Mouse (Mus musculus) brain, embryonic 18.5 days (tissue): ENCODE measurements around the gene Card19.

ENCODE experiments used
- DNase-seq: peaks from one replicate; pipeline ENCODE4 v3.0.0-alpha.2; 2012; ENCODE audit warnings: low read depth, low spot score

Gene Card19

GRCm38 (mm10) chr13:49215504-49216219 lies at the start of gene Card19:
Gene Card19, minus strand, starts transcription at chr13:49216037.
- DNase-seq = peak; percentile 59

GRCm38 (mm10) chr13:49260036-49260722 lies 44.3 kb upstream of the Card19 start:
- DNase-seq = no peak

- no peak for DNase-seq
Measured at GRCm38 (mm10) chr13:49257819-49258313, 42.0 kb upstream of the Card19 start.

GRCm38 (mm10) chr13:49252746-49253145 lies 36.9 kb upstream of the Card19 start:
- no peak for DNase-seq

- no peak for DNase-seq
Measured at GRCm38 (mm10) chr13:49252113-49252512, 36.3 kb upstream of the Card19 start.

GRCm38 (mm10) chr13:49250716-49251517 lies 35.1 kb upstream of the Card19 start:
- no peak for DNase-seq

- DNase-seq = no peak
Measured at GRCm38 (mm10) chr13:49249634-49250033, 33.8 kb upstream of the Card19 start.

GRCm38 (mm10) chr13:49248923-49249322 lies 33.1 kb upstream of the Card19 start:
- no peak for DNase-seq

- DNase-seq = no peak
Measured at GRCm38 (mm10) chr13:49248467-49248862, 32.6 kb upstream of the Card19 start, which contains the start of gene Susd3. Gene Susd3, minus strand, starts transcription at chr13:49248706.

- no peak for DNase-seq
Measured at GRCm38 (mm10) chr13:49247740-49248466, 32.1 kb upstream of the Card19 start.

GRCm38 (mm10) chr13:49247232-49247739 lies 31.4 kb upstream of the Card19 start:
- DNase-seq = no peak

- DNase-seq = no peak
Measured at GRCm38 (mm10) chr13:49246626-49247025, 30.8 kb upstream of the Card19 start.

GRCm38 (mm10) chr13:49246011-49246410 lies 30.2 kb upstream of the Card19 start:
- no peak for DNase-seq

GRCm38 (mm10) chr13:49245251-49245650 lies 29.4 kb upstream of the Card19 start:
- no peak for DNase-seq

GRCm38 (mm10) chr13:49243492-49243891 lies 27.7 kb upstream of the Card19 start:
- DNase-seq = no peak

GRCm38 (mm10) chr13:49242321-49243065 lies 26.7 kb upstream of the Card19 start:
- DNase-seq = no peak

- DNase-seq = no peak
Measured at GRCm38 (mm10) chr13:49238737-49239136, 22.9 kb upstream of the Card19 start.

- DNase-seq = no peak
Measured at GRCm38 (mm10) chr13:49237617-49238016, 21.8 kb upstream of the Card19 start.

- no peak for DNase-seq
Measured at GRCm38 (mm10) chr13:49234711-49235110, 18.9 kb upstream of the Card19 start.

GRCm38 (mm10) chr13:49233792-49234572 lies 18.1 kb upstream of the Card19 start:
- DNase-seq = no peak
